Mouse (Mus musculus) midbrain, embryonic 11.5 days (tissue): ENCODE measurements around the gene Timd2. TPM values are rescaled to one million over a fixed set of nuclear protein-coding genes. Genes with fewer than 3 reads are reported as not detected.
"Not testable (repeated sequence)": the region's sequence is repeated elsewhere in the genome, so short reads cannot be mapped to it uniquely, and the experiment has no call there.

Experiments
- ATAC-seq: fragments of 200-750 bp; cut with Nextera tagmentation; 2 replicates; pipeline ENCODE4 v1.8.0; 2017; ENCODE audit warnings: moderate TSS enrichment, moderate library complexity; ENCODE audit not compliant: low FRiP score
- DNase-seq: peaks from one replicate; pipeline ENCODE4 v3.0.0; 2015; ENCODE audit warnings: low spot score; ENCODE audit errors: missing footprints
- H3K27ac ChIP-seq: fragments of 300-500 bp; sonication (generic); 2 replicates; pipeline ENCODE4 v1.5.1; 2014; ENCODE audit warnings: low read depth, low read length
- H3K27me3 ChIP-seq: fragments of 300-500 bp; sonication (generic); 2 replicates; pipeline ENCODE4 v1.6.1; 2014; ENCODE audit warnings: mild to moderate bottlenecking, low read length, moderate library complexity, mixed read lengths; ENCODE audit not compliant: control insufficient read depth, insufficient read depth
- H3K36me3 ChIP-seq: fragments of 300-500 bp; sonication (generic); 2 replicates; pipeline ENCODE4 v1.6.1; 2014; ENCODE audit warnings: mild to moderate bottlenecking, low read length, moderate library complexity, mixed read lengths; ENCODE audit not compliant: control insufficient read depth, insufficient read depth
- H3K4me1 ChIP-seq: fragments of 300-500 bp; sonication (generic); 2 replicates; pipeline ENCODE4 v1.6.1; 2014; ENCODE audit warnings: low read length; ENCODE audit not compliant: control insufficient read depth, insufficient read depth
- H3K4me2 ChIP-seq: fragments of 300-500 bp; sonication (generic); 2 replicates; pipeline ENCODE4 v1.6.1; 2014; ENCODE audit warnings: mild to moderate bottlenecking, moderate library complexity
- H3K4me3 ChIP-seq: fragments of 300-500 bp; sonication (generic); 2 replicates; pipeline ENCODE4 v1.5.1; 2014; ENCODE audit warnings: low read depth, low read length
- H3K9ac ChIP-seq: fragments of 300-500 bp; sonication (generic); 2 replicates; pipeline ENCODE4 v1.6.1; 2014; ENCODE audit warnings: low read length
- H3K9me3 ChIP-seq: fragments of 300-500 bp; sonication (generic); 2 replicates; pipeline ENCODE4 v1.6.1; 2016; ENCODE audit warnings: low read length; ENCODE audit not compliant: control insufficient read depth
- WGBS: fragments of 180-500 bp; shearing (Covaris S2); extraction: QIAGEN DNeasy Blood & Tissue Kit; methylation state at CpG from one replicate; pipeline ENCODE4 v1.1.7; 2014; 5-methylcytosine and 5-hydroxymethylcytosine counted together
- polyA plus RNA-seq: library from polyadenylated mRNA; unstranded; fragments of >200 nt; fragmentation: Nextera tagmentation; extraction: Ambion mirVana; gene quantifications from 2 replicates; pipeline ENCODE4 v1.2.1, GENCODE M21; 2014

Timd2 gene
- polyA plus RNA-seq, result 0.27 TPM in 1 of 2 replicates, not detected in the other

- no peaks in the 10 kb centered on the region for H3K4me1 ChIP-seq
- no peak for DNase-seq
- no peaks in the 10 kb centered on the region for H3K27me3 ChIP-seq
- no peaks in the 10 kb centered on the region for H3K9me3 ChIP-seq
- no peak within 1 kb of the TSS for H3K4me3 ChIP-seq
- ATAC-seq, result no peak
- no peak within 1 kb of the TSS for H3K9ac ChIP-seq
- H3K36me3 ChIP-seq, result no peaks in the 10 kb centered on the region
- H3K27ac ChIP-seq, result no peak within 1 kb of the TSS
- WGBS, result 82% methylated on average over 6 of the region's 6 CpGs
- H3K4me2 ChIP-seq, result no peak within 1 kb of the TSS
Observed at GRCm38 (mm10) chr11:46706664-46707356, at the start of gene Timd2. Timd2 (minus strand) TSS chr11:46707061.

GRCm38 (mm10) chr11:46755714-46756113 is 48.9 kb upstream of the Timd2 start:
- not testable (repeated sequence) for H3K4me2 ChIP-seq, DNase-seq, H3K27me3 ChIP-seq, H3K27ac ChIP-seq, H3K9me3 ChIP-seq, H3K4me1 ChIP-seq, H3K4me3 ChIP-seq, H3K9ac ChIP-seq, H3K36me3 ChIP-seq
- 0 out of 2 replicates have a peak, but pooled peaks have one; percentile 50 for ATAC-seq
- WGBS, result 86% methylated on average over 6 of the region's 6 CpGs

GRCm38 (mm10) chr11:46754669-46755068 is 47.8 kb upstream of the Timd2 start:
- ATAC-seq (no peak), DNase-seq (no peak)
- Histone ChIP-seq H3K27me3 (no peaks in the 10 kb centered on the region), H3K9me3 (no peaks in the 10 kb centered on the region), H3K36me3 (no peaks in the 10 kb centered on the region), H3K4me3 (no peak overlapping the region), H3K27ac (no peak overlapping the region), H3K4me1 (no peaks in the 10 kb centered on the region), H3K4me2 (no peak overlapping the region), H3K9ac (no peak overlapping the region)
- 66% methylated on average over 4 of the region's 4 CpGs for WGBS

- H3K4me3 ChIP-seq, result no peak overlapping the region
- no peaks in the 10 kb centered on the region for H3K9me3 ChIP-seq
- H3K36me3 ChIP-seq, result no peaks in the 10 kb centered on the region
- 85% methylated on average over 2 of the region's 2 CpGs for WGBS
- H3K4me2 ChIP-seq, result no peak overlapping the region
- no peak for ATAC-seq
- H3K27ac ChIP-seq, result no peak overlapping the region
- H3K9ac ChIP-seq, result no peak overlapping the region
- no peaks in the 10 kb centered on the region for H3K4me1 ChIP-seq
- no peak for DNase-seq
- H3K27me3 ChIP-seq, result no peaks in the 10 kb centered on the region
Observed at GRCm38 (mm10) chr11:46753662-46754061, 46.8 kb upstream of the Timd2 start.

- H3K4me2 ChIP-seq, result no peak overlapping the region
- WGBS, result 62% methylated on average over 2 of the region's 2 CpGs
- no peak for ATAC-seq
- H3K27me3 ChIP-seq, result no peaks in the 10 kb centered on the region
- no peaks in the 10 kb centered on the region for H3K36me3 ChIP-seq
- no peaks in the 10 kb centered on the region for H3K4me1 ChIP-seq
- no peak overlapping the region for H3K9ac ChIP-seq
- DNase-seq, result no peak
- no peak overlapping the region for H3K27ac ChIP-seq
- no peak overlapping the region for H3K4me3 ChIP-seq
- no peaks in the 10 kb centered on the region for H3K9me3 ChIP-seq
Observed at GRCm38 (mm10) chr11:46747996-46748395, 41.1 kb upstream of the Timd2 start.

GRCm38 (mm10) chr11:46741716-46742115 is 34.9 kb upstream of the Timd2 start:
- no peak overlapping the region for H3K4me3 ChIP-seq
- DNase-seq (no peak), ATAC-seq (no peak)
- no peaks in the 10 kb centered on the region for H3K36me3 ChIP-seq
- WGBS, result 75% methylated on average over 3 of the region's 3 CpGs
- H3K4me1 ChIP-seq, result no peaks in the 10 kb centered on the region
- no peaks in the 10 kb centered on the region for H3K27me3 ChIP-seq
- H3K27ac ChIP-seq, result no peak overlapping the region
- no peaks in the 10 kb centered on the region for H3K9me3 ChIP-seq
- H3K4me2 ChIP-seq, result no peak overlapping the region
- H3K9ac ChIP-seq, result no peak overlapping the region

- no peak overlapping the region for H3K4me3 ChIP-seq
- 83% methylated on average over 4 of the region's 4 CpGs for WGBS
- H3K36me3 ChIP-seq, result no peaks in the 10 kb centered on the region
- no peaks in the 10 kb centered on the region for H3K27me3 ChIP-seq
- H3K9ac ChIP-seq, result no peak overlapping the region
- DNase-seq (no peak), ATAC-seq (no peak)
- no peaks in the 10 kb centered on the region for H3K9me3 ChIP-seq
- no peak overlapping the region for H3K4me2 ChIP-seq
- no peaks in the 10 kb centered on the region for H3K4me1 ChIP-seq
- no peak overlapping the region for H3K27ac ChIP-seq
Observed at GRCm38 (mm10) chr11:46740886-46741285, 34.0 kb upstream of the Timd2 start.

GRCm38 (mm10) chr11:46739501-46739900 is 32.6 kb upstream of the Timd2 start:
- no peak for DNase-seq
- 91% methylated on average over 4 of the region's 4 CpGs for WGBS
- no peaks in the 10 kb centered on the region for H3K9me3 ChIP-seq
- no peaks in the 10 kb centered on the region for H3K27me3 ChIP-seq
- H3K4me3 ChIP-seq, result no peak overlapping the region
- ATAC-seq, result no peak
- H3K9ac ChIP-seq, result no peak overlapping the region
- no peak overlapping the region for H3K4me2 ChIP-seq
- no peaks in the 10 kb centered on the region for H3K36me3 ChIP-seq
- no peak overlapping the region for H3K27ac ChIP-seq
- no peaks in the 10 kb centered on the region for H3K4me1 ChIP-seq

- H3K9ac ChIP-seq, H3K4me1 ChIP-seq, DNase-seq, H3K36me3 ChIP-seq, H3K9me3 ChIP-seq, H3K27me3 ChIP-seq, ATAC-seq, H3K27ac ChIP-seq, H3K4me3 ChIP-seq, H3K4me2 ChIP-seq: not testable (repeated sequence)
- 92% methylated on average over 1 of the region's 1 CpGs for WGBS
Observed at GRCm38 (mm10) chr11:46735076-46735475, 28.2 kb upstream of the Timd2 start, which contains the start of gene Havcr1. Havcr1 (plus strand) TSS chr11:46735080.
